Comparison of ENCODE assay signal across 9 mouse cellular contexts in the genomic region with DNA sequence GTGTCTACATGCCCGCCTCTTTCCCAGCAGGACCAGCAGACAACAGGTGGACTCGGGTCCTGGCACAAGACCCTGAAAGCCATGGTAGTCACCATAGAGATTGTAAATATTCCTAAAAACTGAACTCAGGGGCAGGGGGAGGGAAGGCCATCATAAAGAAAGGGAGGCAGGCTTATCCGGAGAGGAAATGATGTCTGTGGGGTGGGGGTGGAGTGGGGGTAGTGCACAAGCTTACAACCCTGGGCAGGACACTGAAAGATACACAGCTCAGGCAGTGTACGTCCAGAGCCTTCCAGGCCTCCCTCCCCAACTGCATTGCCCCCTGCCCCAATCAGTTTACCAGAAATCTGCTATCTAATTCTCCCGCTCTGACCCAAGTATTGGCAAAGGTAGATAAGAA. TPM values are rescaled to one million over a fixed set of nuclear protein-coding genes. Genes with fewer than 3 reads are reported as not detected.
A peak's percentile ranks its signal among the peaks of the same experiment; 100 is the strongest.
DNase-seq lines count a peak whose midpoint lies in the region; ATAC-seq and TF ChIP-seq lines count a peak whose summit lies in the region.
"Had no signal": no experiment of that assay in that cellular context is flagged by ENCODE, and none has a peak within 500 bp of the region (broad histone marks: within the 10 kb centered on the region; RNA-seq: fewer than 3 reads in every experiment).

No protein-coding gene starts in this region.

- intact Hi-C loops in heart, postnatal 14 days (cut with DNase I) = no loop called here

- no peaks in the 10 kb centered on the region for H3K36me3 ChIP-seq in heart, embryonic 11.5 days (ENCODE audit: control insufficient read depth, insufficient read depth, low read length)
- peaks cover 22% of the 10 kb centered on the region for H3K36me3 ChIP-seq in megakaryocyte, embryonic 14.5 days (replicated peaks; ENCODE audit: low read length)
- H3K36me3 ChIP-seq in liver, embryonic 12.5 days = no peaks in the 10 kb centered on the region
- H3K36me3 ChIP-seq in stomach, postnatal 0 days (ENCODE audit: control insufficient read depth, insufficient read depth, low read length) = no peaks in the 10 kb centered on the region

- no peaks in the 10 kb centered on the region for H3K9me3 ChIP-seq in heart, embryonic 11.5 days (replicated peaks; ENCODE audit: control insufficient read depth, low read length)
- no peaks in the 10 kb centered on the region for H3K9me3 ChIP-seq in megakaryocyte, embryonic 14.5 days
- no peaks in the 10 kb centered on the region for H3K9me3 ChIP-seq in liver, embryonic 12.5 days (replicated peaks)
- no peaks in the 10 kb centered on the region for H3K9me3 ChIP-seq in stomach, postnatal 0 days (ENCODE audit: control insufficient read depth, low read length)

- 53% methylated on average over 5 of the region's 5 CpGs for WGBS in heart, embryonic 11.5 days (ENCODE audit: insufficient replicate concordance)
- 20% methylated on average over 5 of the region's 5 CpGs for WGBS in liver, embryonic 12.5 days (ENCODE audit: insufficient replicate concordance)
- 57% methylated on average over 4 of the region's 5 CpGs for WGBS in stomach, postnatal 0 days

- no peak for DNase-seq in heart, postnatal 14 days
- no peak for DNase-seq in stomach, postnatal 0 days (ENCODE audit: low spot score)
- no peak for DNase-seq in ovary, postnatal 10 days (ENCODE audit: low spot score)
- no peak for DNase-seq in frontal cortex, postnatal 25 days (ENCODE audit: low spot score in 2 of 2)

- peak overlapping the region; percentile 71 for H3K4me3 ChIP-seq in heart, embryonic 11.5 days (ENCODE audit: low read depth, low read length)
- peak overlapping the region; percentile 97 for H3K4me3 ChIP-seq in megakaryocyte, embryonic 14.5 days (replicated peaks)
- peak overlapping the region; percentile 70 for H3K4me3 ChIP-seq in liver, embryonic 12.5 days
- H3K4me3 ChIP-seq in stomach, postnatal 0 days (ENCODE audit: low read depth, low read length) = no peak overlapping the region

- H3K27ac ChIP-seq in heart, embryonic 11.5 days (ENCODE audit: low read depth, low read length) = 0 out of 2 replicates have a peak overlapping the region, but pooled peaks have one; percentile 29
- H3K27ac ChIP-seq in liver, embryonic 12.5 days = peak overlapping the region; percentile 46; the same call in 1 of the 2 replicates
- peak overlapping the region; percentile 30; the same call in 1 of the 2 replicates for H3K27ac ChIP-seq in stomach, postnatal 0 days (replicated peaks)

- peak overlapping the region; percentile 99 for H3K4me2 ChIP-seq in heart, embryonic 11.5 days
- H3K4me2 ChIP-seq in liver, embryonic 12.5 days = peak overlapping the region; percentile 96
- H3K4me2 ChIP-seq in stomach, postnatal 0 days (replicated peaks; ENCODE audit: low read depth) = peak overlapping the region; percentile 20; the same call in 1 of the 2 replicates

- peaks cover 40% of the 10 kb centered on the region for H3K4me1 ChIP-seq in heart, embryonic 11.5 days (ENCODE audit: control insufficient read depth, insufficient read depth, low read length)
- H3K4me1 ChIP-seq in megakaryocyte, embryonic 14.5 days = peaks cover 90% of the 10 kb centered on the region
- H3K4me1 ChIP-seq in liver, embryonic 12.5 days = peaks cover 82% of the 10 kb centered on the region
- peaks cover 6% of the 10 kb centered on the region; the same call in 1 of the 2 replicates for H3K4me1 ChIP-seq in stomach, postnatal 0 days (replicated peaks; ENCODE audit: control insufficient read depth, insufficient read depth)

- TF ChIP-seq EP300 in stomach, postnatal 0 days (optimal IDR thresholded peaks at IDR 0.05) = no peak

- no peak for ATAC-seq in heart, embryonic 11.5 days (replicated peaks; ENCODE audit: insufficient number of reproducible peaks, low FRiP score, low TSS enrichment)
- no peak for ATAC-seq in megakaryocyte, adult 5-6 weeks (ENCODE audit: poor library complexity, severe bottlenecking)
- no peak for ATAC-seq in liver, embryonic 12.5 days
- no peak for ATAC-seq in stomach, postnatal 0 days (ENCODE audit: low FRiP score, low TSS enrichment)

- peak overlapping the region; percentile 59; the same call in 1 of the 2 replicates for H3K9ac ChIP-seq in heart, embryonic 11.5 days (ENCODE audit: low read depth, low read length)
- peak overlapping the region; percentile 32; the same call in 1 of the 2 replicates for H3K9ac ChIP-seq in liver, embryonic 12.5 days
- no peak overlapping the region for H3K9ac ChIP-seq in stomach, postnatal 0 days (ENCODE audit: low read length)

- TF ChIP-seq CTCF in stomach, postnatal 0 days (IDR thresholded peaks at IDR 0.05; ENCODE audit: low read depth) = no peak

- H3K27me3 ChIP-seq in heart, embryonic 11.5 days (ENCODE audit: control insufficient read depth, insufficient read depth, low read length) = peaks cover 34% of the 10 kb centered on the region
- H3K27me3 ChIP-seq in megakaryocyte, embryonic 14.5 days (replicated peaks) = peaks cover 4% of the 10 kb centered on the region
- H3K27me3 ChIP-seq in liver, embryonic 12.5 days (replicated peaks) = peaks cover 25% of the 10 kb centered on the region
- H3K27me3 ChIP-seq in stomach, postnatal 0 days (ENCODE audit: control insufficient read depth, insufficient read depth, low read length) = no peaks in the 10 kb centered on the region

RNA-seq across cellular contexts. Expression of gene Spns2, which starts 2.5 kb away (rescaled TPM):
- polyA plus RNA-seq in heart, embryonic 11.5 days (2014; fragmentation: Nextera tagmentation; extraction: Ambion mirVana) = 4.0 and 4.6 TPM in 2 replicates
- total RNA-seq in heart, postnatal 14 days (2021) = 10 to 100 TPM; 16.5 to 16.8 TPM
- polyA plus RNA-seq in megakaryocyte, embryonic 14.5 days (2012; ENCODE audit: insufficient read depth, low replicate concordance) = 63.1 and 65.1 TPM in 2 replicates
- 2.8 and 2.9 TPM in 2 replicates for total RNA-seq in megakaryocyte, adult 5-6 weeks (2015)
- total RNA-seq in megakaryocyte, adult 5-6 weeks (2017) = 0.15 and 4.8 TPM in 2 replicates
- polyA plus RNA-seq in liver, embryonic 12.5 days (2016; fragmentation: Nextera tagmentation; extraction: Ambion mirVana) = 11.1 and 11.7 TPM in 2 replicates
- polyA plus RNA-seq in stomach, postnatal 0 days (2015; fragmentation: Nextera tagmentation; extraction: Ambion mirVana) = 23.6 and 29.6 TPM in 2 replicates

RNA-seq across cellular contexts. Expression of gene Mybbp1a, which starts 46.0 kb away (rescaled TPM):
- 93.8 and 101 TPM in 2 replicates for polyA plus RNA-seq in heart, embryonic 11.5 days (2014; fragmentation: Nextera tagmentation; extraction: Ambion mirVana)
- 10 to 100 TPM; 38.0 to 38.4 TPM for total RNA-seq in heart, postnatal 14 days (2021)
- polyA plus RNA-seq in megakaryocyte, embryonic 14.5 days (2012; ENCODE audit: insufficient read depth, low replicate concordance) = 59.8 and 71.3 TPM in 2 replicates
- 62.4 and 71.7 TPM in 2 replicates for total RNA-seq in megakaryocyte, adult 5-6 weeks (2015)
- 35.4 and 36.0 TPM in 2 replicates for total RNA-seq in megakaryocyte, adult 5-6 weeks (2017)
- polyA plus RNA-seq in liver, embryonic 12.5 days (2016; fragmentation: Nextera tagmentation; extraction: Ambion mirVana) = 174 and 192 TPM in 2 replicates
- polyA plus RNA-seq in stomach, postnatal 0 days (2015; fragmentation: Nextera tagmentation; extraction: Ambion mirVana) = 52.2 and 57.6 TPM in 2 replicates

RNA-seq across cellular contexts. Expression of gene Ggt6, which starts 51.8 kb away (rescaled TPM):
- not detected in 2 replicates for polyA plus RNA-seq in heart, embryonic 11.5 days (2014; fragmentation: Nextera tagmentation; extraction: Ambion mirVana)
- under 1 TPM in 1 of 2 experiments, not detected in 1; 0.39 TPM for total RNA-seq in heart, postnatal 14 days (2021)
- not detected in 2 replicates for polyA plus RNA-seq in megakaryocyte, embryonic 14.5 days (2012; ENCODE audit: insufficient read depth, low replicate concordance)
- total RNA-seq in megakaryocyte, adult 5-6 weeks (2015) = not detected in 2 replicates
- not detected in 2 replicates for total RNA-seq in megakaryocyte, adult 5-6 weeks (2017)
- polyA plus RNA-seq in liver, embryonic 12.5 days (2016; fragmentation: Nextera tagmentation; extraction: Ambion mirVana) = 0.12 TPM in 1 of 2 replicates, not detected in the other
- polyA plus RNA-seq in stomach, postnatal 0 days (2015; fragmentation: Nextera tagmentation; extraction: Ambion mirVana) = 12.9 and 13.0 TPM in 2 replicates
- polyA plus RNA-seq: C2C12 had no signal

Comparison
In these comparisons a context has a peak if more than half of its experiments do, and no peak if none do; other contexts are left out.
1. H3K4me2 ChIP-seq: peak in every context shown above with its lines; median percentile 99 in heart, embryonic 11.5 days; 96 in liver, embryonic 12.5 days; 20 in stomach, postnatal 0 days.
2. RNA of gene Ggt6, which starts 51.8 kb away (polyA plus RNA-seq): 12.9 to 13.0 TPM in stomach, postnatal 0 days; not detected in heart, embryonic 11.5 days, not detected in megakaryocyte, embryonic 14.5 days and 0.12 TPM in liver, embryonic 12.5 days; every median in the first group is over 10 times any median in the second.
3. Peak in every context shown above with its lines, with median percentiles within 50 percentile points of each other: H3K27ac ChIP-seq.